Mouse (Mus musculus): ENCODE results near the gene Gm7361.
"Not testable (repeated sequence)": the region's sequence is repeated elsewhere in the genome, so short reads cannot be mapped to it uniquely, and the experiment has no call there.

Gene Gm7361

GRCm38 (mm10) chr5:26257391-26257790, at the start of gene Gm7361:
Gene Gm7361, plus strand, starts transcription at chr5:26257691.
- in situ Hi-C loops (cut with MboI, MseI), result not testable (repeated sequence)

GRCm38 (mm10) chr5:26211030-26211429, 46.5 kb upstream of the Gm7361 start:
- in situ Hi-C loops (cut with MboI, MseI), result no loop called here

- in situ Hi-C loops (cut with MboI, MseI), result no loop called here
Measured at GRCm38 (mm10) chr5:26222076-26222475, 35.4 kb upstream of the Gm7361 start.

GRCm38 (mm10) chr5:26266656-26267055, 9.2 kb downstream of the Gm7361 start:
- in situ Hi-C loops (cut with MboI, MseI), result not testable (repeated sequence)

- in situ Hi-C loops (cut with MboI, MseI), result no loop called here
Measured at GRCm38 (mm10) chr5:26280361-26280760, 22.9 kb downstream of the Gm7361 start.

- in situ Hi-C loops (cut with MboI, MseI), result no loop called here
Measured at GRCm38 (mm10) chr5:26281717-26282116, 24.2 kb downstream of the Gm7361 start.

- in situ Hi-C loops (cut with MboI, MseI), result no loop called here
Measured at GRCm38 (mm10) chr5:26282282-26282681, 24.8 kb downstream of the Gm7361 start.

- in situ Hi-C loops (cut with MboI, MseI), result no loop called here
Measured at GRCm38 (mm10) chr5:26283399-26283798, 25.9 kb downstream of the Gm7361 start.

- in situ Hi-C loops (cut with MboI, MseI), result no loop called here
Measured at GRCm38 (mm10) chr5:26291621-26292020, 34.1 kb downstream of the Gm7361 start.

- in situ Hi-C loops (cut with MboI, MseI), result no loop called here
Measured at GRCm38 (mm10) chr5:26293258-26293657, 35.8 kb downstream of the Gm7361 start.
